Mouse (Mus musculus) heart, embryonic 12.5 days (tissue): Measurements from ENCODE around the gene Myo16. TPM values are rescaled to one million over a fixed set of nuclear protein-coding genes. Genes with fewer than 3 reads are reported as not detected.

Experiments
- ATAC-seq: fragments of 200-750 bp; cut with Nextera tagmentation; 2 replicates; pipeline ENCODE4 v1.8.0; 2017; ENCODE audit warnings: moderate TSS enrichment, moderate library complexity; ENCODE audit not compliant: insufficient number of reproducible peaks, low FRiP score
- H3K27ac ChIP-seq: fragments of 300-500 bp; sonication (generic); 2 replicates; pipeline ENCODE4 v1.5.1; 2016; ENCODE audit warnings: mild to moderate bottlenecking, moderate library complexity; ENCODE audit not compliant: poor library complexity, severe bottlenecking
- H3K27me3 ChIP-seq: fragments of 300-500 bp; sonication (generic); replicated peaks from 2 replicates; pipeline ENCODE4 v1.6.1; 2016; ENCODE audit warnings: mild to moderate bottlenecking, moderate library complexity
- H3K36me3 ChIP-seq: fragments of 300-500 bp; sonication (generic); 2 replicates; pipeline ENCODE4 v1.6.1; 2016; ENCODE audit warnings: mild to moderate bottlenecking, moderate library complexity
- H3K4me1 ChIP-seq: fragments of 300-500 bp; sonication (generic); replicated peaks from 2 replicates; pipeline ENCODE4 v1.6.1; 2016; ENCODE audit warnings: mild to moderate bottlenecking
- H3K4me2 ChIP-seq: fragments of 300-500 bp; sonication (generic); 2 replicates; pipeline ENCODE4 v1.6.1; 2016; ENCODE audit warnings: mild to moderate bottlenecking, moderate library complexity
- H3K4me3 ChIP-seq: fragments of 300-500 bp; sonication (generic); 2 replicates; pipeline ENCODE4 v1.5.1; 2016; ENCODE audit warnings: mild to moderate bottlenecking
- H3K9ac ChIP-seq: fragments of 300-500 bp; sonication (generic); 2 replicates; pipeline ENCODE4 v1.6.1; 2016; ENCODE audit warnings: mild to moderate bottlenecking, moderate library complexity
- H3K9me3 ChIP-seq: fragments of 300-500 bp; sonication (generic); replicated peaks from 2 replicates; pipeline ENCODE4 v1.6.1; 2016; ENCODE audit warnings: mild to moderate bottlenecking, moderate library complexity
- WGBS: fragments of 180-500 bp; shearing (Covaris S2); methylation state at CpG from one replicate; pipeline ENCODE4 v1.1.7; 2016; 5-methylcytosine and 5-hydroxymethylcytosine counted together
- polyA plus RNA-seq: library from polyadenylated mRNA; unstranded; fragments of >200 nt; fragmentation: Nextera tagmentation; extraction: Ambion mirVana; gene quantifications from 2 replicates; pipeline ENCODE4 v1.2.1, GENCODE M21; 2016

Myo16 gene
- polyA plus RNA-seq, 1 experiment from 2014 or later: 1.5 TPM

DNA sequence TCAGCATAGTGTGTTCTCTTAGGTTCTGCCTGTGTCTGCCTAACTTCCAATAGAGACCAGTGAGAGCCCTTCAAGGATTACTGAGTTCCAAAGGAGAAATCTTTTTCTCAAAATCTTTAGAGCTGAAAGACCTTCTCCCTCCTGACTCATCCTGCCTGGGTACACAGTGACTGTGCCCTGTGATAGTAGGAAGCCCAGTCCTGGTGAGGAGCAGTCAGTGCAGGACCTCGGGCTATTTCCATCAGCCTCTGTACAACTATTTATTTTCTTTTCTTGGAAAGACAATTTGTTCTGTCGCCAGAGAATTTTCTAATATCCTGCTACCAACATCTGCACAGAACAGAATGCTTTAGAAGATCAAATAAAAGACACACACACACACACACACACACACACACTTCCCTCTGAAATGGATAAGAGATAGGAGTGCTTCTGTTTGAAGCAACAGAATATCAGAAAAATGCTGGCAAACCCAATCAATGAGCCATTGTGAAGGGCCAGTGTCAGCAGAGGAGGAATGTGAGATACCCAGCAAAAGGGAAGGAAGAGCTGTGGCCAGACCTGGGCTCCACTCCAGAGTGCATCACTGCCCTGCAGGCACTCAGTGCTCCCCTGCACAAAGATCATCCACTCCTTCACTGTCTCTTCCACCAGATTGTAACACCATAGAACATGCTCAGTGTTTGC, 518.3 kb downstream of the Myo16 start:
- 46% methylated on average over 2 of the region's 2 CpGs for WGBS
- Histone ChIP-seq H3K27ac (no peak overlapping the region), H3K9ac (no peak overlapping the region), H3K9me3 (peaks cover 4% of the 10 kb centered on the region; the same call in 1 of the 2 replicates), H3K4me1 (no peaks in the 10 kb centered on the region), H3K27me3 (no peaks in the 10 kb centered on the region), H3K36me3 (no peaks in the 10 kb centered on the region), H3K4me3 (no peak overlapping the region), H3K4me2 (no peak overlapping the region)
- no peak for ATAC-seq

GRCm38 (mm10) chr8:10677840-10678410, 524.2 kb downstream of the Myo16 start:
- ATAC-seq: no peak
- H3K27me3 ChIP-seq: no peaks in the 10 kb centered on the region
- no peak overlapping the region for H3K4me3 ChIP-seq
- H3K4me2 ChIP-seq: no peak overlapping the region
- no peak overlapping the region for H3K9ac ChIP-seq
- WGBS: 76% methylated on average over 9 of the region's 9 CpGs
- 0 out of 2 replicates have a peak, but pooled peaks cover 3% of the 10 kb centered on the region for H3K4me1 ChIP-seq
- no peaks in the 10 kb centered on the region for H3K36me3 ChIP-seq
- no peaks in the 10 kb centered on the region for H3K9me3 ChIP-seq
- no peak overlapping the region for H3K27ac ChIP-seq

GRCm38 (mm10) chr8:10681926-10682325, 528.2 kb downstream of the Myo16 start:
- no peak overlapping the region for H3K27ac ChIP-seq
- no peak overlapping the region for H3K4me3 ChIP-seq
- H3K9me3 ChIP-seq: no peaks in the 10 kb centered on the region
- H3K9ac ChIP-seq: no peak overlapping the region
- no peaks in the 10 kb centered on the region for H3K36me3 ChIP-seq
- 0 out of 2 replicates have a peak, but pooled peaks cover 3% of the 10 kb centered on the region for H3K4me1 ChIP-seq
- no peak overlapping the region for H3K4me2 ChIP-seq
- no peak for ATAC-seq
- no peaks in the 10 kb centered on the region for H3K27me3 ChIP-seq
- WGBS: 70% methylated on average over 7 of the region's 7 CpGs

GRCm38 (mm10) chr8:10683088-10683487, 529.4 kb downstream of the Myo16 start:
- ATAC-seq: no peak
- 48% methylated on average over 8 of the region's 8 CpGs for WGBS
- no peak overlapping the region for H3K9ac ChIP-seq
- H3K4me2 ChIP-seq: no peak overlapping the region
- no peak overlapping the region for H3K27ac ChIP-seq
- H3K36me3 ChIP-seq: no peaks in the 10 kb centered on the region
- H3K4me1 ChIP-seq: 0 out of 2 replicates have a peak, but pooled peaks cover 2% of the 10 kb centered on the region
- no peaks in the 10 kb centered on the region for H3K9me3 ChIP-seq
- no peak overlapping the region for H3K4me3 ChIP-seq
- no peaks in the 10 kb centered on the region for H3K27me3 ChIP-seq

Other genes with a start within 250 kb of the Myo16 start
- 5.0 and 5.4 TPM in 2 replicates for gene Lig4, start 176.2 kb upstream of the Myo16 start, polyA plus RNA-seq
- gene Abhd13, start 176.2 kb upstream of the Myo16 start, polyA plus RNA-seq: 17.6 and 18.6 TPM in 2 replicates
- gene Tnfsf13b, start 147.4 kb upstream of the Myo16 start, polyA plus RNA-seq: 0.26 and 0.30 TPM in 2 replicates